Mouse (Mus musculus): Measurements from ENCODE around the gene Psmb4. TPM values are rescaled to one million over a fixed set of nuclear protein-coding genes. Genes with fewer than 3 reads are reported as not detected.

Gene Psmb4
- polyA plus RNA-seq, 1 experiment from 2014 or later: 366 TPM

GRCm38 (mm10) chr3:94837183-94837890 lies 49.4 kb downstream of the Psmb4 start, which contains the start of gene Pogz:
Gene Pogz, plus strand, starts transcription at chr3:94837567.
- peak; percentile 93 for ATAC-seq (ENCODE audit: low FRiP score)
- Histone ChIP-seq H3K4me2 (peak within 1 kb of the TSS; percentile 79), H3K27ac (peak within 1 kb of the TSS; percentile 100), H3K4me1 (replicated peaks) (peaks cover 26% of the 10 kb centered on the region), H3K27me3 (peaks cover 12% of the 10 kb centered on the region; the same call in 1 of the 2 replicates), H3K4me3 (peak within 1 kb of the TSS; percentile 66), H3K36me3 (no peaks in the 10 kb centered on the region), H3K9me3 (no peaks in the 10 kb centered on the region), H3K9ac (peak within 1 kb of the TSS; percentile 86)
- 2% methylated on average over 42 of the region's 57 CpGs for WGBS

- no peak for ATAC-seq (ENCODE audit: low FRiP score)
Observed at GRCm38 (mm10) chr3:94835396-94835795, 51.4 kb downstream of the Psmb4 start.

More at GRCm38 (mm10) chr3:94835396-94835795, 51.4 kb downstream of the Psmb4 start:
- H3K4me3 ChIP-seq: no peak overlapping the region
- no peak overlapping the region for H3K4me2 ChIP-seq
- H3K27me3 ChIP-seq: peaks cover 12% of the 10 kb centered on the region; the same call in 1 of the 2 replicates
- no peak overlapping the region for H3K9ac ChIP-seq
- H3K27ac ChIP-seq: no peak overlapping the region
- H3K36me3 ChIP-seq: no peaks in the 10 kb centered on the region
- H3K4me1 ChIP-seq (replicated peaks): peaks cover 18% of the 10 kb centered on the region
- no peaks in the 10 kb centered on the region for H3K9me3 ChIP-seq
- WGBS: 88% methylated on average over 3 of the region's 3 CpGs

Other genes with a start within 250 kb of the Psmb4 start
- gene Gm10972, start 243.8 kb downstream of the Psmb4 start, polyA plus RNA-seq (2015; fragmentation: Nextera tagmentation; extraction: Ambion mirVana): not detected in 2 replicates
- 4.2 and 4.5 TPM in 2 replicates for gene Tuft1, start 228.1 kb downstream of the Psmb4 start, polyA plus RNA-seq (2015; fragmentation: Nextera tagmentation; extraction: Ambion mirVana)
- 0.52 TPM in 1 of 2 replicates, not detected in the other for gene Selenbp2, start 193.4 kb downstream of the Psmb4 start, polyA plus RNA-seq (2015; fragmentation: Nextera tagmentation; extraction: Ambion mirVana)
- gene Cgn, start 100.5 kb downstream of the Psmb4 start, polyA plus RNA-seq (2015; fragmentation: Nextera tagmentation; extraction: Ambion mirVana): 7.4 and 7.6 TPM in 2 replicates
- 22.7 and 23.4 TPM in 2 replicates for gene Pogz, start 49.4 kb downstream of the Psmb4 start, polyA plus RNA-seq (2015; fragmentation: Nextera tagmentation; extraction: Ambion mirVana)
- gene Selenbp1, start 46.1 kb upstream of the Psmb4 start, polyA plus RNA-seq (2015; fragmentation: Nextera tagmentation; extraction: Ambion mirVana): 10.1 and 14.1 TPM in 2 replicates
- 5.4 and 5.5 TPM in 2 replicates for gene Rfx5, start 67.1 kb upstream of the Psmb4 start, polyA plus RNA-seq (2015; fragmentation: Nextera tagmentation; extraction: Ambion mirVana)
- 23.2 and 24.7 TPM in 2 replicates for gene Pi4kb, start 87.8 kb upstream of the Psmb4 start, polyA plus RNA-seq (2015; fragmentation: Nextera tagmentation; extraction: Ambion mirVana)
- 21.6 and 22.8 TPM in 2 replicates for gene Zfp687, start 128.5 kb upstream of the Psmb4 start, polyA plus RNA-seq (2015; fragmentation: Nextera tagmentation; extraction: Ambion mirVana)
- 269 and 277 TPM in 2 replicates for gene Psmd4, start 155.7 kb upstream of the Psmb4 start, polyA plus RNA-seq (2015; fragmentation: Nextera tagmentation; extraction: Ambion mirVana)
- gene Pip5k1a, start 220.0 kb upstream of the Psmb4 start, polyA plus RNA-seq (2015; fragmentation: Nextera tagmentation; extraction: Ambion mirVana): 15.4 and 16.7 TPM in 2 replicates
- 219 and 221 TPM in 2 replicates for gene Vps72, start 224.1 kb upstream of the Psmb4 start, polyA plus RNA-seq (2015; fragmentation: Nextera tagmentation; extraction: Ambion mirVana)
- gene Tmod4, start 237.5 kb upstream of the Psmb4 start, polyA plus RNA-seq (2015; fragmentation: Nextera tagmentation; extraction: Ambion mirVana): 0.99 and 1.5 TPM in 2 replicates
- gene Scnm1, start 247.1 kb upstream of the Psmb4 start, polyA plus RNA-seq (2015; fragmentation: Nextera tagmentation; extraction: Ambion mirVana): 95.9 and 97.1 TPM in 2 replicates
- 36.8 and 38.4 TPM in 2 replicates for gene Lysmd1, start 247.1 kb upstream of the Psmb4 start, polyA plus RNA-seq (2015; fragmentation: Nextera tagmentation; extraction: Ambion mirVana)

Data from hindbrain, embryonic 13.5 days (tissue).